Mouse (Mus musculus): ENCODE measurements around the gene Efcab6. TPM values are rescaled to one million over a fixed set of nuclear protein-coding genes. Genes with fewer than 3 reads are reported as not detected.
"Not testable (repeated sequence)": the region's sequence is repeated elsewhere in the genome, so short reads cannot be mapped to it uniquely, and the experiment has no call there.

The Efcab6 gene
- total RNA-seq (2021), result 10 to 100 TPM; 13.0 to 13.7 TPM

DNA sequence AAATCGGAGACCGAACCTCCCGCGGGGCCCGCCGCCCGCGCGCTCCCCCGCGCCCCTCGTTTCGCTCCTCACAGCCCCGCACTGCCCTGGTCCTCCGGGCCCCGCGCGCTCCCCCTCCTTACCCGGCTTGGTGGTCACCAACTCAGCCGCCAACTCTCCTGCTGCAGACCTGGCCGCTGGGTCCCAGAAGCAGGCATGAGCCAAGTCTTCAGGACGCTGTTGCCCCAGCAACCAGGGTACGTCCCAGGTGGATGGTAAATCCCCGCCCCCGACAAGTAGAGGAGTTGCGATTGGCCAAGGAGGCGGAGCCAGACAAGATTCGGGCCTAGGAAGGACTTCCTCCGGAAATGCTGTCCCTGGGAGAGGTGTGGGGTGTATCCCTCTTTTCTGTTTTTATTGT is at the start of gene Efcab6:
TSS of gene Efcab6 (minus strand) at position 240 of the 400 bp plus-strand sequence.
- intact Hi-C loops (cut with DNase I), result no loop called here
- DNase-seq (ENCODE audit: low spot score in 2 of 2), result peak; percentile 69 to 76

DNA sequence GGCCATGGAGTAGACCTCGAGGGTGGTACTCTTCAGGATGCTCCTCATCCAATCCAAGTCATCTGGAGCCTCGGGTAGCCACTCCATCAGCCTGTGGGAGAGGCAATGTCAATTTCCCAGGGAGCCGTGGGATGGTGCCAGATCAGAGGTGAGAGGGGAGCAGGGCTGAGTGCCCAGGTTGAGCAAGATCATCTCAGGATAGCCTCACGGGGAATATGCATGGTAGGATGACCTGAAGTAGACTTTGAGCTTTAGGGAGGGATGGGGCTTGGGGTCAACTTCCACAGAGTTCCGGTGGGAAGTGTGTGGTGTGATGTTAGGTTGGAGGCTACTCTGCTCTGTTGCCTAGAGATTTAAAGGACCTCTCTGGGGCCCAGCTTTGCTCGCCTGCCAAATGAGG is 48.7 kb upstream of the Efcab6 start:
- intact Hi-C loops (cut with DNase I), result no loop called here
- DNase-seq (ENCODE audit: low spot score in 2 of 2), result no peak

DNA sequence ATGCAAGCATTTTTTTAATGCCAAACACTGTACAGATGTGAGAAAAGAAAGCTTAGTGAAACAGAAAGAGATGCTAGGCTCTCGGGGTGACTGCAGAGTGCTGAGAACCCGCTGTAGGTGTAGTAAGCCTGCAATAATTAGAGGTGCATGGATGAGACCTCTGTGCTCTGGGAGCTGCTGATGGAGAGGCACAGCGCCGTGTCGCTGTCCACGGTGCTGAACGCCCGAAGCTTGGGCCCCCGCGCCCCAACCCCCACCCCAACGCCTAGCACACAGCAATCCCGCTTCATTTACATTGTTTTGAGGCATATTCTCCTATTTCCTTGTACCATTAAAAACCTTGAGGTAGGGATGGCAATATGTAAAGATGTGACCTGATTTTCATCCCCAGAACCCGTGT is 43.7 kb upstream of the Efcab6 start:
- intact Hi-C loops (cut with DNase I), result loop anchor here (5.0 kb wide), 1 partner anchor 58 kb away; the partner anchor contains the start of gene Pnpla3
- DNase-seq (ENCODE audit: low spot score in 2 of 2), result no peak

DNA sequence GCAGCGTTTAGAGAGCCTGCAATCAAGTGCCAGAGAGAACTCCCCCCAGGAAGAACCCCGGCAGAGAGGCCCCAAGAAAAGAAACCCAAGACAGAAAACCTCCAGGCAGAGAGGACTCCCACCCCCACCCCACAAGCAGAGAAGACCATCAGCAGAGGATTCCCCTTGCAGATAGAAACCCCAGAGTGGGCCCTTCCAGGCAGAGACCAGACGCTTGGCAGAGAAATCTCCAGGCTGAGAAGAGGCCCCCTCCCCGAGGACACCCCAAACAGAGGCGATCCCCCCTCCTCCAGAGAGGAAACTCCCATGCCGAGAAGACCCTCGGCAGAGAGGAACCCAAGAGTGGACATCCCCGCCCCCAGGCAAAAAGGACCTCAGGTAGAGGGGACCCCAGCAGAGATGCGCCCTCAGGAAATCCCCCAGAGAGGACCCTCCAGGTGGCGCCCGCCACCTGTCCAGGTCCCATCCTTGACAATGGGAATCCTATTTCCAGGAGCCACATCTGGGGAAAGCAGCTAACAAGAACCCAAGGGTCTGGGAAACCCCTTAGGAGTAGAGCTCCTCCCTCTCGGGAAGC is 40.8 kb upstream of the Efcab6 start:
- no peak for DNase-seq (ENCODE audit: low spot score in 2 of 2)
- intact Hi-C loops (cut with DNase I), result loop anchor here (5.0 kb wide), 1 partner anchor 61 kb away; the partner anchor contains the start of gene Pnpla3

DNA sequence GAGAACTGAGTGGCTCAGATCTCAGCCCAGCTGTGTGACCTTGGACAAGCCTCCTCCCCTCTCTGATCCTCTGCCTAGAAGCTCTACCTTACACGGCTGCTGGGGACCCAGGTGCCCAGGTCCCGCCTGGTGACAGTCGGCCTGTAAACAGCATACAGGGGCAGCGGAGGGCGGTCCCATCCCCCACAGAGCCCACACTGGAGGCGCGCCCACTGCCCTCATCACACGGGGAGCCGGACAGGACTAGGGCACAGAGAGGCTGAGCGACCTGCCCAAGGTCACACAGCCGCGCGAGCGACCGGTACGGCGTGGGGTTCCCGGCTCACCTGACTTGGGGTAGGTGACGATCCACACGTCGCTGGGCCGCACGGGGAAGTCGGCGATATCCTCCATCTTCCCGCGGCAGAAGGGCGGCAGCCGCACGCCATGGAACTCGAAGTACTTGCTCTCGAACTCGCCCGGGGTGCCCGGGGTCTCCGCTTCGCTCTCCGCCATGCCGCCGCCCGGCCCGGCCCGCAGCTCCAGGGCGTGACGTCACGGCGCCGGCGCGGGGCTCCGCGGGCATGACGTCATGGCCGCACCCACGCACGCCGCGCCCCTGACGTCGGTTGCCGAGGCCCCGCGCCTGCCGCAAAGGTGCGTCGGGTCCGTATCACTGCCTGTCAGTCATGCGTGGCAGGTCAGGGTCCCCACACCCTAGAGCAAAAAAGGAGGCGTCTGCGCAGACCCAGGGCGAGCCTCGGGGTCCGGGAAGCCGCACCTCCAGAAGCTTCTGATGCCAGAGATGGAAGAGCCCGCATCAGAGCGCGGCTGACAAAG is 40.1 kb upstream of the Efcab6 start, which contains the start of gene Sult4a1:
TSS of gene Sult4a1 (minus strand) at position 650 of the 819 bp plus-strand sequence.
- peak; percentile 73 to 78 for DNase-seq (ENCODE audit: low spot score in 2 of 2)
- intact Hi-C loops (cut with DNase I), result loop anchor here (5.0 kb wide), 1 partner anchor 62 kb away; the partner anchor contains the start of gene Pnpla3

DNA sequence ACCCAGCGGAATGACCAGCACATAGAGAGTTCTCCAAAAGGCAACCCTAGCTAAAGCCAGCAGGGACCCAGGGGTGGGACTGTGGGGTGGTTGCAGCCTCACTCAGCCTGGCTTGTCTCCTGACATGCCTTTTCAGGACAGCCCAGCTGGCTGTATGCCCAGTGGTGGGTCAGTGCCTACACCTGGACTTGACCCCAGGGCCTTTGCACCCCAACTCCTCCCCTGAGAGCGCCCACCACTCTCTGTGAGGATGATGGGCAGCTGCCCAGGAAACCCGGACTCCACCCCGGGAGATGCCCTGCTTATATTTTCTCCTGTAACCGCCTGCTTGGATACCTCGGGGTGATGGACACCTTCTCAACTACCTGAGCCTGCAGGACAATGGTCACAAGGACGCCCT is 39.4 kb upstream of the Efcab6 start:
- no peak for DNase-seq (ENCODE audit: low spot score in 2 of 2)
- intact Hi-C loops (cut with DNase I), result loop anchor here (5.0 kb wide), 1 partner anchor 63 kb away; the partner anchor contains the start of gene Pnpla3

DNA sequence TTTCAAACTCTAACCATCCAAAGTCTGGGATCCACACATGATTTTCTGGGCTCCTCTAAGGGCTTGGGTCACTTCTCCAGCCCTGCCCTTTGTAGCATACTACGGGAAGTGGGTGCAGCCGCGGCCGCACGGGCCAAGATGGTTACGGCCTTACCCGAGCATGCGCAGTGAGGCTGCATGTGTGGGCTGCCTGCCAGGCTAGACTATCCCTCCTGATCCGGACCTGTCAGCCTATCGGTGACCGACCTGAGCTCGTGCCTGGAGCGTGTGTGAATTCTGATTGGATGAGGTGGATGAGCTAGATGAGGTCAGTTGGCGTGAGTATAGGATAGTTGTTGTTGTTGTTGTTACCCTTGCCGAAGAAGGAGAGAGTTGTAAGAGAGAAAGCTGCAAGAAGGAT is 32.4 kb upstream of the Efcab6 start:
- DNase-seq (ENCODE audit: low spot score in 2 of 2); intact Hi-C loops (cut with DNase I): not testable (repeated sequence)

DNA sequence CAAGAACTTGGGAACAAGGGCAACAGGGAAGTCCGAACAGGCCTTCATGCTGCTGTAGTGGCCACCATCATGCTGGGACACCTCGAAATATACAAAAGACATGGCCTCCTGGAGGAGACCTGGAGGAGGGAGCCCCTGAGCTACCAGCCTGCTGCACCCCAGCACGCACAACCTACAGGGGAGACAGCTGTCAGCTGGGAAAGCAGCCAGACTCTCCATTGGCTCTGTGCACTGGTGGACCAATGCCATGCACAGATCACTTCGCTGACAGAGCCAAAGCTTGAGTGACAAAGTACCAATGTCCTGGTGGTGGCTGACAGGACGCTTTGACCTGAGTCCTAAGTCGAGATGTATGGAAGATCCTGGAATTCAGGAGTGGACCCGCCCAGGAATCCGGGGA is 30.9 kb upstream of the Efcab6 start:
- intact Hi-C loops (cut with DNase I), result no loop called here
- DNase-seq (ENCODE audit: low spot score in 2 of 2), result no peak

DNA sequence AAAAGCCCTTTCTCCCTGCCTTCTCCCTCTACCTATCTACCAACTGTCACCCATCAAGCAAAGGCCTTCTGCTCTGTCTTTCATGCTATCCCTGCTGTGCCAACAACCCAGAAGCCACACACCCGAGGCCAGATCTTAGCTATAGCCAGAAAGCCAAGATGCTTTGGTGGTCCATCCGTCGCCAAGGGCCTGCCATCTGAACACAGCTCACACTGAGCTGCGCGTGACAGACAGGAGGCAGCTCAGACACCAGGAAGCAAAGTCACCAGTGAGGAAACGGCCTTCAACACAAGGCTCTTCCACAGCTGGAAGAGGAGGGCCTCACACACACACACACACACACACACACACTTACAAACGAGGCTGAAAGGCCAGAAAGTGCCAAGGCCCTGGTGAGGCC is 29.7 kb upstream of the Efcab6 start:
- intact Hi-C loops (cut with DNase I), result no loop called here
- no peak for DNase-seq (ENCODE audit: low spot score in 2 of 2)

DNA sequence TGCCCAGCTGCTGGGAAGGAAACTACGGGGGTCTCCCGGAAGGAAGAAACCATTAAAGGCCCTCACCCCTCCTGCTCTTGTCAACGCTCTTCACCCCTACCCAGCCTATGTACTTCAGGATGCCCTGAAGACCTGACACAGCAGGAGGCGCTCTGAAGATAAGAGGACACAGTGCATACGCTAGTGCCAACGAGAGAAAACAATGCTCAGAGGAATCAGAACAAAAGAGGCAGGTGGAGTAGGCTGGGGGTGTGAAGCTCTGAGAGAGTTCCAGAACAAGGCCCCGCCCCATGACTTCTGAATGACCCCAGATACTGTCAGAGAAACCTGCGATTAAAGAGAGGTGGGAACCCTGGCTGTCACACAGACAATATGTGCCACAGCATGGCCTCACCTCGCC is 21.6 kb upstream of the Efcab6 start:
- intact Hi-C loops (cut with DNase I), result no loop called here
- DNase-seq (ENCODE audit: low spot score in 2 of 2), result no peak

DNA sequence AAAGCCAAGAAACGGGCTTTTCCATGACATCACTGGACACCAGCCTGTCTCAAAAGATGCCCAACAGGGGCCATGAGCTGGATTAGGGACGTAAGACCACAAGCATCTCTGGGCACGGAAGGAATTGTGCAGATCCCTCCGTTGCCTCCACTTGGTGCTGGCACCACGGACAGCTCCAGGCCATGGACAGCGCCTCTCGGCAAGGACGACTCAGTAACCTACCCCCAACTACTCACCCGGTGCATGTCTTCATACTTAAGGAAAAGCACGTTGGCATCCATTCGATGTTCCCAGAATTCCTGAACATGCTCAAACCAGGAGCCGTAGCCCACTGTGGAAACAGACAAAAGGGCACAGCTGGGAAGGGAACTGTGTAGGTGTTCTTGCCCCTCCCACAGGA is 21.2 kb upstream of the Efcab6 start:
- intact Hi-C loops (cut with DNase I), result no loop called here
- peak in 1 of 2 experiments; percentile 4 for DNase-seq (ENCODE audit: low spot score in 2 of 2)

DNA sequence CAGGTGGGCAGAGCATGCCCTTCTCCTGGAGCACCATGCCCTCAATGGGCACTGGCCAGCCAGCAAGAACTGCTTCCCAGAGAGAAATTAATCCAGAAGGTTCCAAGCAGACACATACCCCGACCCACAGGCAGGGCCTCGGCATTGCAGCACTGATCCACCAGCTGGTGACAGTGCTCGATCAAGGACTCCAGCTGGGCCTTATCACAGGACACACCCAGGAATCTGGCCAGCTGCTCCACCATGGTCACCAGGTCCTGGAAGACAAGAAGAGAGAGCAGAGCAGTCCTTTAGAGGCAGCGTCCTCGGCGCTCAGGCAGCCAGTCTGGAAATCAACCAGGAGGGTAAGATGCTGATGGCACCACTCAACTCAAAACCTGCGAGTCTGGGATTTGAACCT is 14.9 kb upstream of the Efcab6 start:
- peak in 1 of 2 experiments; percentile 20 for DNase-seq (ENCODE audit: low spot score in 2 of 2)
- intact Hi-C loops (cut with DNase I), result no loop called here

DNA sequence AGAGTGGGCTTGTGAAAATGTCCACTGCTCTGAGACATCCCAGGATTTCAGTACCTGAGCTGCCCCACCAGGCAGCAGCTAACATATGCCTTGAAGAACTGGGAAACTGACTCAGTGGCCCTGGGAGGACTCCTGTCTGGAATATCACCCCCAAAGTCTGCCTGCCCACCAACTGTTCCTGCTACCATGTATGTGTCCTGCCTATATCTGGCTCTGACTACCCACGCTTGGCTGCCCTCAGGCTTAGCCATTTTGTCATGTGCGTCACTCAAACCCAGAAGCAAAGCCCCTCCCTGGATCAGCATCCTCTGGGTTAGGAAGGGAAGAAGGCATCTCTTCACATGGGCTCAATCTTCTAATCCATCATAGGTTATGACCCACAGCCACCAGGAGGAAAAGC is 14.3 kb upstream of the Efcab6 start:
- peak in 1 of 2 experiments; percentile 75 for DNase-seq (ENCODE audit: low spot score in 2 of 2)
- intact Hi-C loops (cut with DNase I), result loop anchor here (5.0 kb wide), 1 partner anchor 88 kb away; the partner anchor contains the start of gene Pnpla3

DNA sequence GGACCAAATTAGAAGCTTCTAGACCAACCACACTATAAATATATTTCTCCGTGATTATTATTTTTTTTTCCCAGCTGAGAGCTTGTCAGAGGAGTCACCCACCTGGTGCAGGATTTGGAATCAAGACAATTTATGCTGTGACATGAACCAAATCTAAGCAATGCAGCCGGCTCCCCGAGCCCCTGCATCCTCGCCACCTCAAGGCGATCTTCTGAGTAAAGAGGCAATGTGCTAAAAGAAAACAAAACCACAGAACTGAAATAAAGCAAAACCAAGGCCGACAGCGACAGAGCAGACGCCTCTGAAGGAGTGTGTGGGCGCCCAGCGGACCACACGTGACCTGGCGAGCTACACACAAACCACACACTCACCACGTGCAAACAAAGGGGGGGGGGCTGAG is 13.5 kb upstream of the Efcab6 start:
- peak in 1 of 2 experiments; percentile 64 for DNase-seq (ENCODE audit: low spot score in 2 of 2)

DNA sequence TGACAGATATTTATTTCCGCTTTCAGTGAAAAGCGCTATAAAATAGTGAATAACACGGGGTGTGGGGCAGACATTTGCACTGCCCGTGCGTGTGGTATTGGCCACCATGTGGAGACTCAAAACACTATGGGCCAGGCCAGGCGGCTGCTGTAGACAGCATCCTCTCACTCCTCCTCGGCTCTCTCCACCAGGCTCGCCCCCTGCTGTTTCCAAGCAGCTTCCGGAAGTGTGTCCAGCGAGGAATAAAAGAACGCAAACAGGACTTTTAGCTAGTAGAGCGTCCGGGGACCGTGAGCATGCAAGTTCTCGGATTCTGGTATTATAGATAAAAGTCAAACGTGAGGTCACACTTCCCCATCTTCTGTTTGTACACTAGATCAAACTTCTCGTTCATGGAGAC is 12.0 kb upstream of the Efcab6 start:
- peak in 1 of 2 experiments; percentile 16 for DNase-seq (ENCODE audit: low spot score in 2 of 2)
- intact Hi-C loops (cut with DNase I), result loop anchor here (5.0 kb wide), 1 partner anchor 90 kb away; the partner anchor contains the start of gene Pnpla3

More for the DNA sequence above, 13.5 kb upstream of the Efcab6 start:
- intact Hi-C loops (cut with DNase I), result loop anchor here (5.0 kb wide), 1 partner anchor 89 kb away; the partner anchor contains the start of gene Pnpla3

DNA sequence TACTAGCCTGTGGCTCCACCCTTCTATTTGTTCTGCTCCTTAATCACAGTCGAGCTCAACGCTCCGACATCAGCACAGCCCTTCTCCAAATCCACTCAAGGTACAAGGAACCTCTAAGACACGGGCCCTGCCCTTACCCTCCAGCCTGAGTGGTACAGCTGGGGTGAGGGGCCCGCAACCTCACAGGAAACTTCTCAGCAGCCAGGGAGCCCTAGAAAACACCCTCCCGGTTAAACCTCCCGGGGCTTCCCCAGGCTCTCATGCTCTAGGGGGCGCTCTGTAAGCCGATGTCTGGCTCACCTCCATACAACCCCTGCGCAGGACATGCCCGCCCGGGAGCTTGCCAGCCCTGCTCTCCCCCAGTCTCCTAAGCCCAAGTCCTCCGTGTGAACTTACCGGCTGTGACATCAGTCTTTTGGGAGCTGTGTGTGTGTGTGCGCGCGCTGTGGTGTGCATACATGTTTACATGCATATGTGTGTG is 9.6 kb upstream of the Efcab6 start:
- peak in 1 of 2 experiments; percentile 50 for DNase-seq (ENCODE audit: low spot score in 2 of 2)
- intact Hi-C loops (cut with DNase I), result loop anchor here (5.0 kb wide), 2 partner anchors 93 to 312 kb away; partner anchors contain the start of gene Pnpla3

DNA sequence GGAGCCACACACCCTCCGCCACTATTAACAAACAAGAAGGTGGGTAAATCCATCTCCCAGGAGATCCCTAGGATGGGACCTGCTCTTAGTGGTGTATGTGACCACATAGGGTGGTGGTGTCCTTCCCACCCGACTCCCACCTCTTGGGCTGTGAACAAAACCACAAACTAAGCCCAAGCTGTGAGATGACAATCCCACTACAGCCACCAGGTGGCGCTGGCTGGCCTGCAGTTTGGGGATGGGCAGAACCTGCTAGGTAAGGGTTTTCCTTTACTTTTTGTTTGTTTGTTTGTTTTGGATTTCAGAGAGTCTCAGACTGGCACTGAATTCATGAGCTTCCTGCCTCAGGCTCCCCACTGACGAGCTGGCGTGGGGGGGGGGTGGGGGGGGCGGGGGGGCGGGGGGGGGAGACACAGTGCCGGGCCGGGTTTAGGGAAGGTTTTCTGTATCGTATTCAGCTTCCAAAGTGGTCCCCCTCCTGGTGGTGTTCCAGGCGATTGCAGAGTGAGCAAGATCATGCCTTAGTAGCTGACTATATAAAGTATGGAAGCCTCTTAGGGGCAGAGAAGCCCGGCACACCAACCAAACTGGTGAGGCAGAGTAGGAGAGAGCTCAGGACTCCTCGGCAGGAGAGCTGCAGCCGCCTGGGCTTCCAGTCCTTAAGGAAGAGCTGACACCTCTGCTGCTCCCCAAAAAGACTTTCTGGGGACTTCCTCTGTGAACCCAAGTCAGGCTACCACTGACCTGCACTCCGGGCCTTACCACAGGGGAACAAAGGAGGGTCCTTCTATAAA is 8.9 kb upstream of the Efcab6 start:
- peak; percentile 71 to 78 for DNase-seq (ENCODE audit: low spot score in 2 of 2)
- intact Hi-C loops (cut with DNase I), result loop anchor here (2.0 to 5.0 kb wide), 2 partner anchors 312 to 557 kb away; no protein-coding TSS in a partner anchor

DNA sequence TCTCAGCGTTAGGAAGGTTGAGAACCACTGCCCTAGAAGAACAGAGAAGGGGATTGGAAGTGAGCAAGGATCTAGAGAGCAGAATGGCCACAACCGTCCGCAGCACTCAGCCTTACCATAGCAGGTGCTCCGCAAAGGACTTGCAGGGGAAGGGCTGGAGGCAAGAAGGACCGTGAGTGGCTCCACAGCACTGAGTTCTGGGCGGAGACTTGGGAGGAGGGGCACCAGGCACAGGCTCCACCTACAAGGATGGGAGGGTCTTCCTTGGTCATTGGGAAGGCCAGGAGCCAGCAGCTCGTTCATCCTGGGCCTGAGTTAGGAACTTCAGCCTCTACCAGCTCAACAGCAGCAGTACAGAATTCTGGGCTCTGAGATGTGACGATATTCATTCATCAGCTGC is 7.9 kb upstream of the Efcab6 start:
- DNase-seq (ENCODE audit: low spot score in 2 of 2), result no peak
- intact Hi-C loops (cut with DNase I), result loop anchor here (2.0 to 5.0 kb wide), 2 partner anchors 311 to 558 kb away; no protein-coding TSS in a partner anchor

DNA sequence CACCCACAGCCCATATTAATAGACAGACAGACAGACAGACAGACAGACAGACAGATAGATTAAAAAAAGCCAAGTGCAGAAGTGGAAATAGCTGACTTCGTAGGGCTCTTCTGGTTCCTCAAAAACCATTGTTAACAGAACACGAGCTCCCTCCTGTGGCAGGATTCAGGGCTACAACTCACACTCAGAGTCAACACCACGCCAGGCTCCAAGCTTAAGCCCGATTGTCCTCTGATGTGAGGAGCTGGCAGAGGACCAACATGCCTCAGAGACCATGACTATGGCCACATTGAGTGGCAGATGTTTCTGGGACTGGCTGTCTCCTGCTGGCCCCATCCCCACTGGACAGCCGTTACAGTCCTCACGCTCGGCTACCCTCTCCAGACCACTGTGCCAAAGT is 7.0 kb upstream of the Efcab6 start:
- peak; percentile 73 to 85 for DNase-seq (ENCODE audit: low spot score in 2 of 2)
- intact Hi-C loops (cut with DNase I), result loop anchor here (2.0 to 5.0 kb wide), 2 partner anchors 310 to 559 kb away; no protein-coding TSS in a partner anchor
